Mouse (Mus musculus) bone marrow, adult 2 months (tissue): ENCODE measurements around the gene Mex3d. TPM values are rescaled to one million over a fixed set of nuclear protein-coding genes. Genes with fewer than 3 reads are reported as not detected.

Experiments used
- H3K27ac ChIP-seq: fragments of 200-500 bp; 2 replicates; pipeline ENCODE4 v1.5.1; 2012; ENCODE audit warnings: low read depth, mild to moderate bottlenecking, control low read depth, inconsistent platforms, low read length; ENCODE audit not compliant: control insufficient read depth, poor library complexity, insufficient read depth
- H3K4me1 ChIP-seq: fragments of 200-500 bp; 2 replicates; pipeline ENCODE4 v1.6.1; 2011; ENCODE audit warnings: low read length; ENCODE audit not compliant: control insufficient read depth, insufficient read depth
- H3K4me3 ChIP-seq: fragments of 200-500 bp; replicated peaks from 2 replicates; pipeline ENCODE3; 2011; ENCODE audit warnings: mild to moderate bottlenecking, low read depth, low read length, control low read depth; ENCODE audit not compliant: control insufficient read depth
- CTCF ChIP-seq: fragments of 200-500 bp; IDR thresholded peaks from 2 replicates; pipeline ENCODE4 v1.5.1; 2011; ENCODE audit warnings: low read length, control low read depth; ENCODE audit not compliant: control insufficient read depth, insufficient read depth
- POLR2A ChIP-seq: fragments of 200-500 bp; IDR thresholded peaks from 2 replicates; pipeline ENCODE4 v1.6.1; 2011; ENCODE audit warnings: low read depth, mild to moderate bottlenecking, control low read depth, low read length, borderline replicate concordance; ENCODE audit not compliant: control insufficient read depth
- WGBS: fragments of 180-500 bp; shearing (Covaris S2); methylation state at CpG from one replicate; pipeline ENCODE4 v1.1.7; 2018; 5-methylcytosine and 5-hydroxymethylcytosine counted together
- polyA plus RNA-seq: library from polyadenylated mRNA; stranded (reverse); fragments of >200 nt; gene quantifications from 2 replicates; pipeline ENCODE4 v1.2.4, GENCODE M21; 2011; ENCODE audit warnings: low replicate concordance; ENCODE audit not compliant: missing spikeins, insufficient read depth, insufficient read length

Gene Mex3d
- 1.4 and 1.7 TPM in 2 replicates for polyA plus RNA-seq

- H3K4me1 ChIP-seq = peaks cover 4% of the 10 kb centered on the region; the same call in 1 of the 2 replicates
- H3K4me3 ChIP-seq = peak within 1 kb of the TSS; percentile 58
- no peak within 1 kb of the TSS; the same call in 1 of the 2 replicates for H3K27ac ChIP-seq
- WGBS = 10% methylated on average over 42 of the region's 61 CpGs
- peak; percentile 35; the same call in 1 of the 2 replicates for TF ChIP-seq POLR2A
- TF ChIP-seq CTCF = no peak
Observed at GRCm38 (mm10) chr10:80387522-80387959, at the start of gene Mex3d. Mex3d (minus strand) TSS chr10:80387659.

- no peak overlapping the region for H3K4me3 ChIP-seq
- no peak for TF ChIP-seq CTCF
- no peak for TF ChIP-seq POLR2A
- peaks cover 5% of the 10 kb centered on the region; the same call in 1 of the 2 replicates for H3K4me1 ChIP-seq
- WGBS = 28% methylated on average over 9 of the region's 9 CpGs
- 0 out of 2 replicates have a peak overlapping the region, but pooled peaks have one; percentile 24 for H3K27ac ChIP-seq
Observed at GRCm38 (mm10) chr10:80436276-80436675, 48.8 kb upstream of the Mex3d start.

GRCm38 (mm10) chr10:80435764-80436163, 48.3 kb upstream of the Mex3d start:
- Histone ChIP-seq H3K4me3 (no peak overlapping the region), H3K4me1 (peaks cover 5% of the 10 kb centered on the region; the same call in 1 of the 2 replicates)

GRCm38 (mm10) chr10:80434823-80435222, 47.4 kb upstream of the Mex3d start:
- Histone ChIP-seq H3K4me1 (peaks cover 5% of the 10 kb centered on the region; the same call in 1 of the 2 replicates), H3K27ac (peak overlapping the region; percentile 9; the same call in 1 of the 2 replicates), H3K4me3 (no peak overlapping the region)
- 80% methylated on average over 3 of the region's 3 CpGs for WGBS
- TF ChIP-seq POLR2A = no peak
- no peak for TF ChIP-seq CTCF

More at GRCm38 (mm10) chr10:80435764-80436163, 48.3 kb upstream of the Mex3d start:
- WGBS = 21% methylated on average over 7 of the region's 7 CpGs
- 0 out of 2 replicates have a peak overlapping the region, but pooled peaks have one; percentile 24 for H3K27ac ChIP-seq
- TF ChIP-seq POLR2A (no peak; the same call in 1 of the 2 replicates), CTCF (no peak)

GRCm38 (mm10) chr10:80434233-80434592, 46.8 kb upstream of the Mex3d start:
- TF ChIP-seq POLR2A (no peak), CTCF (no peak)
- Histone ChIP-seq H3K27ac (peak overlapping the region; percentile 82), H3K4me3 (peak overlapping the region; percentile 51), H3K4me1 (peaks cover 5% of the 10 kb centered on the region; the same call in 1 of the 2 replicates)
- 10% methylated on average over 8 of the region's 8 CpGs for WGBS

- Histone ChIP-seq H3K4me3 (peak within 1 kb of the TSS; percentile 90), H3K27ac (peak within 1 kb of the TSS; percentile 82), H3K4me1 (peaks cover 5% of the 10 kb centered on the region; the same call in 1 of the 2 replicates)
- under 1% methylated on average over 61 of the region's 61 CpGs for WGBS
- peak; percentile 78; the same call in 1 of the 2 replicates for TF ChIP-seq POLR2A
- TF ChIP-seq CTCF = no peak
Observed at GRCm38 (mm10) chr10:80433513-80434232, 46.2 kb upstream of the Mex3d start, which contains the start of gene Tcf3. Tcf3 (minus strand) TSS chr10:80433647.

GRCm38 (mm10) chr10:80432936-80433512, 45.6 kb upstream of the Mex3d start:
- TF ChIP-seq POLR2A (no peak), CTCF (no peak)
- WGBS = under 1% methylated on average over 60 of the region's 60 CpGs
- H3K4me3 ChIP-seq = peak overlapping the region; percentile 90
- H3K27ac ChIP-seq = peak overlapping the region; percentile 82
- H3K4me1 ChIP-seq = peaks cover 5% of the 10 kb centered on the region; the same call in 1 of the 2 replicates

- no peak for TF ChIP-seq CTCF
- TF ChIP-seq POLR2A = no peak
- 3% methylated on average over 4 of the region's 4 CpGs for WGBS
- Histone ChIP-seq H3K4me3 (peak overlapping the region; percentile 90), H3K4me1 (peaks cover 5% of the 10 kb centered on the region; the same call in 1 of the 2 replicates), H3K27ac (peak overlapping the region; percentile 82)
Observed at GRCm38 (mm10) chr10:80432387-80432785, 44.9 kb upstream of the Mex3d start.
